Mouse (Mus musculus) gastrocnemius, postnatal 25 days (tissue): ENCODE data around the gene Zc3h6. TPM values are rescaled to one million over a fixed set of nuclear protein-coding genes. Genes with fewer than 3 reads are reported as not detected.
"Not testable (repeated sequence)": the region's sequence is repeated elsewhere in the genome, so short reads cannot be mapped to it uniquely, and the experiment has no call there.

Source experiments
- DNase-seq: peaks from one replicate; pipeline ENCODE4 v3.0.0; 2022
- long read RNA-seq, 2 experiments: library from polyadenylated mRNA; stranded (forward); transcript quantifications; one replicate each; pipeline ENCODE4 v2.0.0; 2021
- total RNA-seq, 2 experiments: library from RNA; stranded (reverse); gene quantifications; 1 replicate in 1 of 2; 2 replicates in 1 of 2; pipeline ENCODE4 v1.2.3; 2021

Gene Zc3h6
- 1 to 10 TPM; 3.8 to 4.4 TPM for total RNA-seq
- long read RNA-seq, experiment 1, partial matches to known transcripts = 0 of 3 reads
- long read RNA-seq, experiment 1, other reads (novel, unspliced or antisense) = 3 of 3 reads
- long read RNA-seq, experiment 2, full-length matches to known transcripts = 1 of 4 reads
- long read RNA-seq, experiment 2, partial matches to known transcripts = 0 of 4 reads
- long read RNA-seq, experiment 2, other reads (novel, unspliced or antisense) = 3 of 4 reads

GRCm38 (mm10) chr2:128966641-128967580 is at the start of gene Zc3h6:
Gene Zc3h6 (plus strand): TSS chr2:128967402.
- peak; percentile 98 for DNase-seq

GRCm38 (mm10) chr2:128924799-128925198 is 42.4 kb upstream of the Zc3h6 start:
- DNase-seq = no peak

- no peak for DNase-seq
Measured at GRCm38 (mm10) chr2:128928446-128928845, 38.8 kb upstream of the Zc3h6 start.

GRCm38 (mm10) chr2:128930704-128931103 is 36.5 kb upstream of the Zc3h6 start:
- DNase-seq = no peak

- DNase-seq = no peak
Measured at GRCm38 (mm10) chr2:128936256-128936655, 30.9 kb upstream of the Zc3h6 start.

GRCm38 (mm10) chr2:128943538-128944528 is 23.4 kb upstream of the Zc3h6 start, which contains the start of gene Zc3h8:
Gene Zc3h8 (minus strand): TSS chr2:128944077.
- peak; percentile 95 for DNase-seq

GRCm38 (mm10) chr2:128947962-128948588 is 19.1 kb upstream of the Zc3h6 start:
- no peak for DNase-seq

- DNase-seq = no peak
Measured at GRCm38 (mm10) chr2:128954186-128954585, 13.0 kb upstream of the Zc3h6 start.

GRCm38 (mm10) chr2:128965505-128966105 is 1.6 kb upstream of the Zc3h6 start:
- no peak for DNase-seq

- no peak for DNase-seq
Measured at GRCm38 (mm10) chr2:128966236-128966635, 966 bp upstream of the Zc3h6 start.

GRCm38 (mm10) chr2:128967661-128968441 is 649 bp downstream of the Zc3h6 start, which contains the start of gene Gm10762:
Gene Gm10762 (minus strand): TSS chr2:128967725.
- DNase-seq = peak; percentile 81

GRCm38 (mm10) chr2:128968475-128969083 is 1.4 kb downstream of the Zc3h6 start:
- no peak for DNase-seq

- no peak for DNase-seq
Measured at GRCm38 (mm10) chr2:128972301-128972700, 5.1 kb downstream of the Zc3h6 start.

GRCm38 (mm10) chr2:128975572-128975971 is 8.4 kb downstream of the Zc3h6 start:
- DNase-seq = no peak

GRCm38 (mm10) chr2:128984746-128985145 is 17.5 kb downstream of the Zc3h6 start:
- no peak for DNase-seq

GRCm38 (mm10) chr2:129004872-129005271 is 37.7 kb downstream of the Zc3h6 start:
- no peak for DNase-seq

- DNase-seq = no peak
Measured at GRCm38 (mm10) chr2:129006194-129006749, 39.1 kb downstream of the Zc3h6 start.

- not testable (repeated sequence) for DNase-seq
Measured at GRCm38 (mm10) chr2:129008867-129009266, 41.7 kb downstream of the Zc3h6 start.

- no peak for DNase-seq
Measured at GRCm38 (mm10) chr2:129020106-129020505, 52.9 kb downstream of the Zc3h6 start.
